Mouse (Mus musculus): ENCODE results near the gene Pbx1. TPM values are rescaled to one million over a fixed set of nuclear protein-coding genes. Genes with fewer than 3 reads are reported as not detected.

Pbx1 gene
- total and polyA plus RNA-seq, 3 experiments, result 0.10 TPM; not detected in 2

DNA sequence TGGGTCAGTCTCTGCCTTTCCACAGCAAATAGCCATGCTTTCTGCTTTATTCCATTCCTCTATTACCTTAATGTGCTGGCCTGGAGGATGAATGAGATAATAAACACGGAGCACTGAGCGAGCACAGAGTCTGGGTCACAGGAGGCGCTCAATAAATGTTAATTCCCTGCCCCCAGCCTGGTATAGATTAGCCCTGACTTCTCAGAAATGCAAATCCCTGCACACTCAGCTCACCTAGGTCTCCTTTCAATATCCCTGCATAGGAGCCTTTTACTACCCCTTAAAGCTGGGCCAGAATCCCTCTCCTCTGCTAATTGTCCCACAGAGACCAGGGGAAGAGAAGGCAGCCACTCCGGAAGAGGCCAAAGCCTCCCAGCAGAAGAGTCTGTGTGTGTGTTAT, 304.1 kb downstream of the Pbx1 start:
- no peak for DNase-seq (ENCODE audit: low read depth, low spot score)
- no peaks in the 10 kb centered on the region for H3K9me3 ChIP-seq (replicated peaks; ENCODE audit: insufficient read depth, low read length)

DNA sequence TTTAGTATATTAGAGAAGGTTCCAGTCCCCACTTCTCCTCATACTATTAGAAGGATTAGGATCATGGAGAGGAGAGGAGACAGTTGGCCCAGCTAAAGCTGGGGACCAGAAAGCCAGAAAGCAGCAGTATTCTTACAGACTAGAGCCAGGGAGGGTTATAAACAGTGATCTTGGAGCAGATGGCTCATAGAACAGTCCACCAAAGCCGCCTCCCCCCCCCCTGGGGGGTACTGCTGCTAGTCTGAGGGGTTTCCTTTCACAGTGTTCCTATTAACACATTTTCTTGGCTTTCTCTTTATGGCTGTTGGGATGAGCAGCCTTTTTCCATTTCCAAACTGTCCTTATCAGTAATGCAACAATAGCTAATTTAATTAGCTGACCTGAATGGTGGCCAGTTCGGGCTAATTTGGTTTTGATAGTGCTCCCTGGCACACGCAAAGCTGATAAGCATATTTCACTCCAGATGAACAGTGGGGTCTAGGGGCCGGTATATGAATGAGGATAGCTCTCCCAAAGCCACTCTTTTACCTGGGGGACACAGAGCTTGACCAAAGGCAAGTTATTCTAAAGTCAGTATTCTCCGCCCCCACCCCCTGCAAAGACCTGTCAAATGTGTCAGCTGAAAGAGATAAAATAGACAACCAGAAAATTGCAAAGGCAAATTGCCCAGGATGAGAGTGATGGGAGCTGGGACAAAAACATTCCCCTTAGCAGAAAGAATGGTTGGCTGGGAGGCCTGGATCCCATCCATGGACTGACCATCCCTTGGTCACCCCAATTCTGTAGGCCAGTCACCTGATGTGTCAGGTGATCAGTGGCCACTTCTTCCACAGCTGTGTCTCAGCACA, 307.2 kb downstream of the Pbx1 start:
- H3K9ac ChIP-seq (ENCODE audit: control insufficient read depth, low read depth, low read length, poor library complexity, severe bottlenecking), result no peak overlapping the region
- H3K4me3 ChIP-seq (ENCODE audit: control insufficient read depth in 1 of 2, insufficient read depth in 1 of 2, low read depth in 2 of 2, low read length in 2 of 2), result no peak overlapping the region
- no peaks in the 10 kb centered on the region for H3K4me1 ChIP-seq (ENCODE audit: control insufficient read depth in 1 of 2, insufficient read depth in 2 of 2, low read length in 2 of 2)
- DNase-seq (ENCODE audit: low read depth, low spot score), result no peak
- H3K9me3 ChIP-seq (replicated peaks; ENCODE audit: insufficient read depth, low read length), result no peaks in the 10 kb centered on the region
- no peaks in the 10 kb centered on the region for H3K79me2 ChIP-seq (ENCODE audit: control insufficient read depth, insufficient read depth, low read length, poor library complexity)
- H3K36me3 ChIP-seq (ENCODE audit: control insufficient read depth in 1 of 2, insufficient read depth in 2 of 2, low read length in 2 of 2), result no peaks in the 10 kb centered on the region
- H3K27me3 ChIP-seq (ENCODE audit: control insufficient read depth in 1 of 2, insufficient read depth in 2 of 2, low read length in 2 of 2), result no peaks in the 10 kb centered on the region
- TF ChIP-seq TAL1 (IDR thresholded peaks at IDR 0.05; ENCODE audit: low read length), result no peak
- no peak for TF ChIP-seq GATA1 (IDR thresholded peaks at IDR 0.05; ENCODE audit: low read depth, low read length)
- TF ChIP-seq MYC (IDR thresholded peaks at IDR 0.05; ENCODE audit: low read depth, low read length), result no peak
- no peak for TF ChIP-seq ZC3H11A (IDR thresholded peaks at IDR 0.05; ENCODE audit: low read depth, low read length)
- no peak for TF ChIP-seq ETS1 (IDR thresholded peaks at IDR 0.05; ENCODE audit: low read depth, low read length)
- TF ChIP-seq RCOR1 (IDR thresholded peaks at IDR 0.05; ENCODE audit: low read depth, low read length), result no peak
- no peak for TF ChIP-seq SIN3A (IDR thresholded peaks at IDR 0.05; ENCODE audit: low read length)
- no peak for TF ChIP-seq EP300 (IDR thresholded peaks at IDR 0.05; ENCODE audit: low read depth in 1 of 2, low read length in 2 of 2)
- no peak for TF ChIP-seq ELF1 (IDR thresholded peaks at IDR 0.05; ENCODE audit: low read depth, low read length)
- no peak for TF ChIP-seq POLR2A (IDR thresholded peaks at IDR 0.05; ENCODE audit: control insufficient read depth in 1 of 2, insufficient read depth in 1 of 2, low read depth in 1 of 2, low read length in 2 of 2, poor library complexity in 1 of 2)
- H3K27ac ChIP-seq (ENCODE audit: control insufficient read depth, low read depth, low read length), result no peak overlapping the region

More for the DNA sequence above, 304.1 kb downstream of the Pbx1 start:
- Histone ChIP-seq H3K36me3 (ENCODE audit: control insufficient read depth in 1 of 2, insufficient read depth in 2 of 2, low read length in 2 of 2) (no peaks in the 10 kb centered on the region), H3K79me2 (ENCODE audit: control insufficient read depth, insufficient read depth, low read length, poor library complexity) (no peaks in the 10 kb centered on the region), H3K27me3 (ENCODE audit: control insufficient read depth in 1 of 2, insufficient read depth in 2 of 2, low read length in 2 of 2) (no peaks in the 10 kb centered on the region), H3K27ac (ENCODE audit: control insufficient read depth, low read depth, low read length) (no peak overlapping the region), H3K4me3 (ENCODE audit: control insufficient read depth in 1 of 2, insufficient read depth in 1 of 2, low read depth in 2 of 2, low read length in 2 of 2) (no peak overlapping the region), H3K9ac (ENCODE audit: control insufficient read depth, low read depth, low read length, poor library complexity, severe bottlenecking) (no peak overlapping the region), H3K4me1 (ENCODE audit: control insufficient read depth in 1 of 2, insufficient read depth in 2 of 2, low read length in 2 of 2) (no peaks in the 10 kb centered on the region)
- TF ChIP-seq ZC3H11A (IDR thresholded peaks at IDR 0.05; ENCODE audit: low read depth, low read length) (no peak), MXI1 (IDR thresholded peaks at IDR 0.05; ENCODE audit: low read depth, low read length) (no peak), E2F4 (IDR thresholded peaks at IDR 0.05; ENCODE audit: borderline replicate concordance, low read depth, low read length) (no peak), JUND (IDR thresholded peaks at IDR 0.05; ENCODE audit: low read depth, low read length) (no peak), POLR2AphosphoS2 (IDR thresholded peaks at IDR 0.05; ENCODE audit: low read length) (no peak), ETS1 (IDR thresholded peaks at IDR 0.05; ENCODE audit: low read depth, low read length) (no peak), GATA1 (IDR thresholded peaks at IDR 0.05; ENCODE audit: low read depth, low read length) (no peak), NRF1 (IDR thresholded peaks at IDR 0.05; ENCODE audit: insufficient read depth, low read depth, low read length, poor library complexity, severe bottlenecking) (no peak), HCFC1 (IDR thresholded peaks at IDR 0.05; ENCODE audit: low read depth, low read length) (no peak), BHLHE40 (IDR thresholded peaks at IDR 0.05; ENCODE audit: borderline replicate concordance, low read depth, low read length) (no peak), ZNF384 (IDR thresholded peaks at IDR 0.05; ENCODE audit: low read depth, low read length) (no peak), MYB (IDR thresholded peaks at IDR 0.05; ENCODE audit: low read depth, low read length) (no peak), KAT2A (conservative IDR thresholded peaks at IDR 0.05; ENCODE audit: low read depth, low read length) (no peak)

Data from MEL (cell line).